Mouse (Mus musculus) liver, embryonic 14.5 days (tissue): ENCODE data around the gene Gm11992.

Experiments
- CTCF ChIP-seq: IDR thresholded peaks from 2 replicates; pipeline ENCODE4 v1.5.1; 2016; ENCODE audit warnings: antibody characterized with exemption, low read depth, control low read depth
- EP300 ChIP-seq: IDR thresholded peaks from 2 replicates; pipeline ENCODE4 v1.6.1; 2016; ENCODE audit warnings: antibody characterized with exemption, low read depth

DNA sequence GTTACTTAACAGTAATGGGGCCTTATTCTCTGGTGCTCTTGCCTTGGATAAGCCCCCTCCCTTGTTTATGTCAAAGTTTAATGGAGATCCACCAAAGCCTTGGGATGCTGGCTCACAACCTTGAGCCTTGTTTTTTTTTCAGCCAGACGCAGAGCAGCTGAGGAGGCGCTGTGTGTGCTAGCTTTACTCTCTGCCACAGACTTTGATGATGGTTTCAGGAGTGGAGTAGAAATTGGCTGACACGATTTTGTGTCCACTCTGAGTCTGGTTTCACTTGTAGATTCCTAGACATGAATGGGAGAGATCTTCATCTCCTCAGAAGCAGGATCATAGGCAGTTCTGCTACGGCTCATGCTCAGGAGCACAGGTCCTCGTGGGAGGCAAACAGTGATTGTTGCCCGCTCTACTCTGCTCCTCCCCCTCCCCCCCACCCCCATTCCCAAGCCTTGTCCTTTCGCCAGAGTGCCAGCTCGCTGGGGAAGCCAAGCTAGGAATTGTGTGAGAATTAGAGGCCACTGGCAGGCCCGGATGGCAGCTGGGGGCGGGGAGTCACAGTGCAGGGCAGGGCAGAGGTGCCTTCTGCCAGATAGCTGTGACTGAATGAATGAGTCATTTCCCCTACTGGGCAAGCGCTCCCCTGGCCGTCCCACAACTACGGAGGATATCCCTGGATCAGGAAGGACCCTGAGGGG, 69.1 kb downstream of the Gm11992 start:
- TF ChIP-seq CTCF = no peak
- no peak for TF ChIP-seq EP300
